Mouse (Mus musculus) MEL (cell line): Measurements from ENCODE around the gene Sec23b. TPM values are rescaled to one million over a fixed set of nuclear protein-coding genes. Genes with fewer than 3 reads are reported as not detected.
A peak's percentile ranks its signal among the peaks of the same experiment; 100 is the strongest.

Source experiments
- DNase-seq: peaks from one replicate; pipeline ENCODE4 v3.0.0; 2011; ENCODE audit warnings: low read depth, low spot score
- H3K27ac ChIP-seq: 2 replicates; pipeline ENCODE4 v1.5.1; 2012; ENCODE audit warnings: low read depth, mild to moderate bottlenecking, control low read depth, low read length, moderate library complexity; ENCODE audit not compliant: control insufficient read depth
- H3K27me3 ChIP-seq, 2 experiments: fragments of 150-350 bp in 1 of 2; sonication (generic) in 1 of 2; 2 replicates each; pipeline ENCODE4 v1.6.1; 2012; ENCODE audit warnings: low read length in 2 of 2, mild to moderate bottlenecking in 2 of 2, improper control_type of control experiment in 1 of 2, moderate library complexity in 1 of 2; ENCODE audit not compliant: insufficient read depth in 2 of 2, control insufficient read depth in 1 of 2
- H3K36me3 ChIP-seq, 2 experiments: 2 replicates each; pipeline ENCODE4 v1.6.1; 2012 to 2014; ENCODE audit warnings: low read length in 2 of 2, improper control_type of control experiment in 1 of 2, inconsistent platforms in 1 of 2, mild to moderate bottlenecking in 1 of 2; ENCODE audit not compliant: insufficient read depth in 2 of 2, control insufficient read depth in 1 of 2
- H3K4me1 ChIP-seq, 2 experiments: fragments of 150-350 bp in 1 of 2; sonication (generic) in 1 of 2; 2 replicates each; pipeline ENCODE4 v1.6.1; 2012; ENCODE audit warnings: low read length in 2 of 2, improper control_type of control experiment in 1 of 2, mild to moderate bottlenecking in 1 of 2; ENCODE audit not compliant: insufficient read depth in 2 of 2, control insufficient read depth in 1 of 2
- H3K4me3 ChIP-seq, 2 experiments: fragments of 150-350 bp in 1 of 2; sonication (generic) in 1 of 2; 2 replicates each; pipeline ENCODE4 v1.5.1; 2012; ENCODE audit warnings: low read depth in 2 of 2, low read length in 2 of 2, mild to moderate bottlenecking in 2 of 2, moderate library complexity in 2 of 2, control low read depth in 1 of 2, improper control_type of control experiment in 1 of 2; ENCODE audit not compliant: control insufficient read depth in 1 of 2, insufficient read depth in 1 of 2
- H3K79me2 ChIP-seq: 2 replicates; pipeline ENCODE4 v1.6.1; 2012; ENCODE audit warnings: mild to moderate bottlenecking, low read length, moderate library complexity; ENCODE audit not compliant: control insufficient read depth, poor library complexity, insufficient read depth
- H3K9ac ChIP-seq: 2 replicates; pipeline ENCODE4 v1.6.1; 2012; ENCODE audit warnings: low read depth, mild to moderate bottlenecking, control low read depth, low read length, moderate library complexity; ENCODE audit not compliant: control insufficient read depth, poor library complexity, severe bottlenecking
- H3K9me3 ChIP-seq: fragments of 150-350 bp; sonication (generic); replicated peaks from 2 replicates; pipeline ENCODE4 v1.6.1; 2012; ENCODE audit warnings: mild to moderate bottlenecking, low read length, improper control_type of control experiment, moderate library complexity; ENCODE audit not compliant: insufficient read depth
- BHLHE40 ChIP-seq: IDR thresholded peaks from 2 replicates; pipeline ENCODE4 v1.6.1; 2012; ENCODE audit warnings: low read depth, mild to moderate bottlenecking, inconsistent platforms, low read length, improper control_type of control experiment, borderline replicate concordance
- CHD2 ChIP-seq: IDR thresholded peaks from 2 replicates; pipeline ENCODE4 v1.6.1; 2011; ENCODE audit warnings: low read length, improper control_type of control experiment
- CTCF ChIP-seq, 3 experiments: IDR thresholded peaks in 2 of 3; conservative IDR thresholded peaks in 1 of 3; 2 replicates each; pipeline ENCODE4 v1.5.1; 2011 to 2012; ENCODE audit warnings: low read length in 3 of 3, low read depth in 2 of 3, mild to moderate bottlenecking in 2 of 3, improper control_type of control experiment in 1 of 3, inconsistent platforms in 1 of 3, mixed read lengths in 1 of 3, moderate library complexity in 1 of 3; ENCODE audit not compliant: control insufficient read depth in 1 of 3, insufficient read depth in 1 of 3, poor library complexity in 1 of 3, severe bottlenecking in 1 of 3
- GATA1 ChIP-seq: IDR thresholded peaks from 2 replicates; pipeline ENCODE4 v1.6.1; 2011; ENCODE audit warnings: low read depth, low read length, improper control_type of control experiment
- JUND ChIP-seq: IDR thresholded peaks from 2 replicates; pipeline ENCODE4 v1.6.1; 2011; ENCODE audit warnings: low read depth, mild to moderate bottlenecking, improper control_type of control experiment, low read length
- MXI1 ChIP-seq: IDR thresholded peaks from 2 replicates; pipeline ENCODE4 v1.6.1; 2011; ENCODE audit warnings: mild to moderate bottlenecking, low read depth, low read length, improper control_type of control experiment
- POLR2AphosphoS2 ChIP-seq: IDR thresholded peaks from 2 replicates; pipeline ENCODE4 v1.6.1; 2011; ENCODE audit warnings: low read length, improper control_type of control experiment
- RAD21 ChIP-seq: IDR thresholded peaks from 2 replicates; pipeline ENCODE4 v1.6.1; 2011; ENCODE audit warnings: mild to moderate bottlenecking, low read depth, low read length, improper control_type of control experiment
- SIN3A ChIP-seq: IDR thresholded peaks from 2 replicates; pipeline ENCODE4 v1.6.1; 2012; ENCODE audit warnings: low read length, improper control_type of control experiment, inconsistent platforms
- SMC3 ChIP-seq: IDR thresholded peaks from 2 replicates; pipeline ENCODE4 v1.6.1; 2011; ENCODE audit warnings: low read depth, low read length, improper control_type of control experiment
- TAL1 ChIP-seq: IDR thresholded peaks from 2 replicates; pipeline ENCODE4 v1.6.1; 2012; ENCODE audit warnings: mild to moderate bottlenecking, inconsistent platforms, low read length, moderate library complexity, mixed read lengths
- USF1 ChIP-seq: IDR thresholded peaks from 2 replicates; pipeline ENCODE4 v1.6.1; 2014; ENCODE audit warnings: low read depth, mild to moderate bottlenecking, inconsistent platforms, low read length, improper control_type of control experiment, moderate library complexity
- USF2 ChIP-seq, 2 experiments: IDR thresholded peaks; 2 replicates each; pipeline ENCODE4 v1.6.1; 2011 to 2012; ENCODE audit warnings: improper control_type of control experiment in 2 of 2, low read length in 2 of 2, borderline replicate concordance in 1 of 2, inconsistent platforms in 1 of 2, low read depth in 1 of 2, mild to moderate bottlenecking in 1 of 2; ENCODE audit not compliant: insufficient read depth in 1 of 2
- ZC3H11A ChIP-seq: IDR thresholded peaks from 2 replicates; pipeline ENCODE4 v1.6.1; 2012; ENCODE audit warnings: low read depth, mild to moderate bottlenecking, inconsistent platforms, low read length, improper control_type of control experiment
- ZKSCAN1 ChIP-seq: IDR thresholded peaks from 2 replicates; pipeline ENCODE4 v1.6.1; 2012; ENCODE audit warnings: low read depth, mild to moderate bottlenecking, inconsistent platforms, low read length, improper control_type of control experiment, moderate library complexity
- ZMIZ1 ChIP-seq: IDR thresholded peaks from 2 replicates; pipeline ENCODE4 v1.6.1; 2012; ENCODE audit warnings: low read depth, mild to moderate bottlenecking, inconsistent platforms, low read length, improper control_type of control experiment, moderate library complexity
- polyA plus RNA-seq, 2 experiments: library from polyadenylated mRNA; stranded (reverse) in 1 of 2; unstranded in 1 of 2; fragments of >175 nt in 1 of 2; fragments of >200 nt in 1 of 2; gene quantifications; 2 replicates each; pipeline versions ENCODE4 v1.2.1 to v1.2.4; 2012; ENCODE audit warnings: low replicate concordance in 2 of 2, low read depth in 1 of 2; ENCODE audit not compliant: insufficient read length in 2 of 2, insufficient read depth in 1 of 2, missing spikeins in 1 of 2
- total RNA-seq: library from RNA; depleted of rRNA; stranded (reverse); fragments of 300-350 nt; gene quantifications from 2 replicates; pipeline ENCODE4 v1.2.3, GENCODE M21; 2012

Sec23b gene
- total and polyA plus RNA-seq, 3 experiments: 78.7 to 89.8 TPM; not detected in 1

GRCm38 (mm10) chr2:144541246-144541645 lies 14.8 kb upstream of the Sec23b start:
- no peaks in the 10 kb centered on the region for H3K27me3 ChIP-seq
- no peak overlapping the region for H3K4me3 ChIP-seq
- peaks cover 12 to 17% of the 10 kb centered on the region in 2 experiments for H3K36me3 ChIP-seq
- no peak overlapping the region for H3K9ac ChIP-seq
- peaks cover 0 to 6% of the 10 kb centered on the region in 2 experiments; a peak in 3 of 4 replicates for H3K4me1 ChIP-seq
- TF ChIP-seq USF1 (no peak), CHD2 (no peak), CTCF (IDR thresholded peaks at IDR 0.05 in 2 of 3, conservative IDR thresholded peaks at IDR 0.05 in 1 of 3; ENCODE audit: control insufficient read depth in 1 of 3, insufficient read depth in 1 of 3, low read depth in 2 of 3, low read length in 3 of 3, poor library complexity in 1 of 3, severe bottlenecking in 1 of 3) (no peak), ZC3H11A (no peak)
- H3K27ac ChIP-seq: no peak overlapping the region
- DNase-seq: no peak
- H3K9me3 ChIP-seq: no peaks in the 10 kb centered on the region
- no peaks in the 10 kb centered on the region for H3K79me2 ChIP-seq

- H3K36me3 ChIP-seq: peaks cover 6 to 12% of the 10 kb centered on the region in 2 experiments
- no peak for DNase-seq
Measured at GRCm38 (mm10) chr2:144543670-144544069, 12.4 kb upstream of the Sec23b start.

GRCm38 (mm10) chr2:144544630-144545029 lies 11.4 kb upstream of the Sec23b start:
- Histone ChIP-seq H3K9me3 (no peaks in the 10 kb centered on the region), H3K79me2 (no peaks in the 10 kb centered on the region), H3K9ac (no peak overlapping the region), H3K27ac (no peak overlapping the region), H3K27me3 (no peaks in the 10 kb centered on the region), H3K36me3 (peaks cover 0 to 12% of the 10 kb centered on the region in 2 experiments; a peak in 3 of 4 replicates), H3K4me1 (peaks cover 0 to 6% of the 10 kb centered on the region in 2 experiments; a peak in 3 of 4 replicates), H3K4me3 (no peak overlapping the region)
- peak; percentile 74 for DNase-seq
- TF ChIP-seq BHLHE40 (no peak), GATA1 (peak; percentile 46), MXI1 (0 out of 2 replicates have a peak, but pooled peaks have one; percentile 24)

More at GRCm38 (mm10) chr2:144543670-144544069, 12.4 kb upstream of the Sec23b start:
- H3K27ac ChIP-seq: no peak overlapping the region
- no peak overlapping the region for H3K4me3 ChIP-seq
- no peak overlapping the region for H3K9ac ChIP-seq
- no peaks in the 10 kb centered on the region for H3K79me2 ChIP-seq
- no peaks in the 10 kb centered on the region for H3K9me3 ChIP-seq
- peaks cover 0 to 6% of the 10 kb centered on the region in 2 experiments; a peak in 3 of 4 replicates for H3K4me1 ChIP-seq
- TF ChIP-seq JUND: no peak
- no peak for TF ChIP-seq TAL1
- no peak for TF ChIP-seq ZKSCAN1
- no peak for TF ChIP-seq ZC3H11A
- no peak for TF ChIP-seq SMC3
- no peak for TF ChIP-seq RAD21
- TF ChIP-seq SIN3A: no peak
- TF ChIP-seq USF2 (IDR thresholded peaks at IDR 0.05; ENCODE audit: borderline replicate concordance in 1 of 2, insufficient read depth in 1 of 2, low read depth in 1 of 2, low read length in 2 of 2): no peak
- TF ChIP-seq POLR2AphosphoS2: no peak
- no peak for TF ChIP-seq ZMIZ1
- no peak for TF ChIP-seq MXI1
- TF ChIP-seq, all 39 proteins: peak for 0
- H3K27me3 ChIP-seq: no peaks in the 10 kb centered on the region
